9 mouse cellular contexts compared by ENCODE assay signal in genomic region chr5:96373567-96373985, GRCm38 (mm10). TPM values are rescaled to one million over a fixed set of nuclear protein-coding genes. Genes with fewer than 3 reads are reported as not detected.
A peak's percentile ranks its signal among the peaks of the same experiment; 100 is the strongest.
DNase-seq lines count a peak whose midpoint lies in the region; ATAC-seq and TF ChIP-seq lines count a peak whose summit lies in the region.
"Had no signal": no experiment of that assay in that cellular context is flagged by ENCODE, and none has a peak within 500 bp of the region (broad histone marks: within the 10 kb centered on the region; RNA-seq: fewer than 3 reads in every experiment).

TSS of gene Fras1 (plus strand) at chr5:96373955.

- H3K4me1 ChIP-seq in lung, adult 2 months (ENCODE audit: control insufficient read depth, insufficient read depth, low read length) = peaks cover 6% of the 10 kb centered on the region
- H3K4me1 ChIP-seq in embryonic facial prominence, embryonic 10.5 days = peaks cover 25% of the 10 kb centered on the region
- peaks cover 26% of the 10 kb centered on the region for H3K4me1 ChIP-seq in heart, embryonic 15.5 days (replicated peaks)

- peak within 1 kb of the TSS; percentile 85 for H3K4me2 ChIP-seq in heart, embryonic 15.5 days

- H3K4me3 ChIP-seq in lung, adult 2 months (replicated peaks; ENCODE audit: extremely low read depth, low read depth, low read length) = peak within 1 kb of the TSS; percentile 46
- H3K4me3 ChIP-seq in embryonic facial prominence, embryonic 10.5 days = peak within 1 kb of the TSS; percentile 78
- peak within 1 kb of the TSS; percentile 69 for H3K4me3 ChIP-seq in heart, embryonic 15.5 days

- 3% methylated on average over 16 of the region's 16 CpGs for WGBS in lung, adult 2 months
- WGBS in embryonic facial prominence, embryonic 10.5 days = under 1% methylated on average over 16 of the region's 16 CpGs
- under 1% methylated on average over 16 of the region's 16 CpGs for WGBS in heart, embryonic 15.5 days

- ATAC-seq in heart, embryonic 15.5 days (replicated peaks; ENCODE audit: insufficient number of reproducible peaks, insufficient read depth, low FRiP score, low read depth) = peak; percentile 33

- no peak for TF ChIP-seq POLR2A in lung, adult 2 months (IDR thresholded peaks at IDR 0.05; ENCODE audit: borderline replicate concordance, extremely low read depth, low read depth, low read length)

- TF ChIP-seq CTCF in lung, adult 2 months (IDR thresholded peaks at IDR 0.05; ENCODE audit: insufficient read depth, low read length) = no peak

- peak within 1 kb of the TSS; percentile 64 for H3K9ac ChIP-seq in heart, embryonic 15.5 days

- H3K9me3 ChIP-seq in embryonic facial prominence, embryonic 10.5 days = no peaks in the 10 kb centered on the region
- H3K9me3 ChIP-seq in heart, embryonic 15.5 days (replicated peaks) = no peaks in the 10 kb centered on the region

- DNase-seq in lung, adult 2 months = no peak
- DNase-seq in lung, postnatal 36 days = no peak
- peak; percentile 88 for DNase-seq in embryonic facial prominence, embryonic 10.5 days (ENCODE audit: low spot score)
- peak in 1 of 2 experiments; percentile 46 for DNase-seq in layer of hippocampus, postnatal 25 days (ENCODE audit: extremely low spot score in 1 of 2, low spot score in 1 of 2)
- DNase-seq in lung, postnatal 25 days (ENCODE audit: low spot score) = peak; percentile 2
- DNase-seq in urinary bladder, postnatal 25 days (ENCODE audit: low spot score) = peak; percentile 7
- DNase-seq in MN1 (ENCODE audit: low spot score) = no peak

- peak within 1 kb of the TSS; percentile 89 for H3K27ac ChIP-seq in embryonic facial prominence, embryonic 10.5 days (replicated peaks)
- H3K27ac ChIP-seq in heart, embryonic 15.5 days = peak within 1 kb of the TSS; percentile 80

- H3K36me3 ChIP-seq in embryonic facial prominence, embryonic 10.5 days (replicated peaks) = no peaks in the 10 kb centered on the region
- H3K36me3 ChIP-seq in heart, embryonic 15.5 days = no peaks in the 10 kb centered on the region

- H3K27me3 ChIP-seq in embryonic facial prominence, embryonic 10.5 days (replicated peaks; ENCODE audit: low read depth, poor library complexity, severe bottlenecking) = peaks cover 30% of the 10 kb centered on the region; the same call in 1 of the 2 replicates
- H3K27me3 ChIP-seq in heart, embryonic 15.5 days = no peaks in the 10 kb centered on the region

RNA-seq across cellular contexts. Expression of gene Fras1, which starts in this region (rescaled TPM):
- 2.0 and 2.2 TPM in 2 replicates for polyA plus RNA-seq in lung, adult 2 months (2012; rRNA removed)
- polyA plus RNA-seq in embryonic facial prominence, embryonic 10.5 days (2016; fragmentation: Nextera tagmentation; extraction: Ambion mirVana) = 11.1 and 12.8 TPM in 2 replicates
- polyA plus RNA-seq in heart, embryonic 15.5 days (2015; fragmentation: Nextera tagmentation; extraction: Ambion mirVana) = 12.1 and 14.7 TPM in 2 replicates
- 10 to 100 TPM; 10.9 to 14.3 TPM for total RNA-seq in layer of hippocampus, postnatal 25 days (2021)
- total RNA-seq: common myeloid progenitor, adult 5-6 weeks had no signal

Comparison
In these comparisons a context has a peak if more than half of its experiments do, and no peak if none do; other contexts are left out.
1. DNase-seq: peak in embryonic facial prominence, embryonic 10.5 days (single experiment), lung, postnatal 25 days (single experiment) and urinary bladder, postnatal 25 days (single experiment); none in lung, adult 2 months (single experiment), lung, postnatal 36 days (single experiment) and MN1 (single experiment).
2. Peak in every context shown above with its lines, with median percentiles within 50 percentile points of each other: H3K4me3 ChIP-seq.